Mouse (Mus musculus) thymus, postnatal 10 days (tissue): Measurements from ENCODE around the gene Mrtfb.

ENCODE experiments used
- DNase-seq, 2 experiments: peaks; one replicate each; pipeline ENCODE4 v3.0.0; 2021; ENCODE audit warnings: low spot score in 2 of 2

Gene Mrtfb

DNA sequence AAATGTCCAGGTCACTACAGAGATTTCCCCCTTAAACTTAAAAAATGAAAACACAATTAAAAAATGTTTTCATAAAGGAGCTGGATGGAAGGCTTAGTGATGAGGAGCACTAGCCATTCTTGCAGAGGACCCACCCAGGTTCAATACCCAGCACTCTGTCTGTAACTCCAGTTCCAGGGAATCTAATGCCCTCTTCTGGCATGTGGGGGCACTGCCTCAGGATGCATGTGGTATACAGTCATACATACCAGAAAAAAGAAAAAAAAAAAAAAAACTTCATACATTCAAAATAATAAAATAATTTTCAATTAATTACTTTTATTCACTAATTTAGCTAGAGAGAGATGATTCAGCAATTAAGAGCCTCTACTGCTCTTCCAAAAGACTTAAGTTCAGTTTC is 95.0 kb downstream of the Mrtfb start:
- no peak for DNase-seq

DNA sequence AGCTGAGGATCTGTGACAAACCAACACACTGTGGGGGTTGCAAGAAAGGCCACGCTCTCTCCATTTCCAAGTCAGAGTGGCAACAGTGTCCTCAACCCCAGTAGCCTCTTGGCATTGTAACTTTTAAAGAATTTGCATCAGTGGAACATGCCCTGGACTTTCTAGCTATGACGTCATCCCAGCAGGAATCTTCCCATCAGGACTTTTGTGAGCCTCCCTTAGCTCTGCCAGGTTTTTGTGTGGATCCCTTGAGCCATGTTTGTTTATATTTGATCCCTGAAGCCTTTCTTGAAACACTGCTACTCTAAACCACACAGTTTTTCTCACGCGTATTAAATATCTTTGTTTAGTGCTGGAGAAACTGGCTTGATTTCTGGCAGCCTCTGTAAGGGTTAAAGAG is 97.6 kb downstream of the Mrtfb start:
- DNase-seq, result no peak

GRCm38 (mm10) chr16:13354431-13354830 is 98.2 kb downstream of the Mrtfb start:
- DNase-seq, result no peak

GRCm38 (mm10) chr16:13357806-13358679 is 101.8 kb downstream of the Mrtfb start:
- DNase-seq, result no peak

GRCm38 (mm10) chr16:13358741-13359140 is 102.5 kb downstream of the Mrtfb start:
- no peak for DNase-seq

DNA sequence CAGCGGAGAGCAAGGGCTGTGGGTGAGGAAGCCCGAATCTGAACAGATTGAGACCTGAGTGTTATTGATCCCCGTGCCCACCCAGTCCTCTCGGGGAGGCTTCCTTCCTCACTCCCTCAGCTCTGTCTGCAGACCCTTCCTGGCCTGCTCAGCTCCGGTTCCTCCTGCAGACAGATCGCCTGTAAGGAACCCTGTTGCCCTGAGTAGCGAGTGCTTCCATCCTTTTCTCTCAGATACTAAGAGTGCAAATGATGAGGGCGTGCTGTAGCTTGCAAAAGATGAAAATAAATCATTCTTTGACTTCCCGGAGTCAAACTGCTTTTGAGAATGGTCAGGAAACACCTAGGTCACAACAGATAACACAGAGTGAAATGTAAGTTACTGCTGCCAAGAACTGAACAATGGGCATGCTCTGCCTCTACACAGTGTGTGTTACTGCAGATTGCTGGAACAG is 103.2 kb downstream of the Mrtfb start:
- no peak for DNase-seq

GRCm38 (mm10) chr16:13360208-13360607 is 103.9 kb downstream of the Mrtfb start:
- no peak for DNase-seq

DNA sequence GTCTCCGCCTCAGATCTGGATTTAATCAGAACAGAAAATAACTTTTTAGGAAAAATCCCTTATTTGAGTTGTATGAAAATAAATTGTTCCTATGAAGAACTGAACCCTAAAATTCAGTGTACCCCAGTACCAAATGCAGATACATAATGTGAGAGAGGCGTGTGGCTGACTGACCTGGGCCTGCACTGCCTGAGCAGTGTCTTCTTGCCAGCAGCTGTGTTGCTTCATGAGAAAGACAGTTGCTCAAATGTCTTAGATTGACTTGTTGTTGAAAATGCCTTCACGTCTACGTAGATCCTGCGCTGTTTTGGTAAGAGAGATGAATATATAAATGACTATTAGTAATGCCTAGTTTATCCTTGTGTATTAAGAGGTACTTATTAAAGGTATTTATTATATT is 104.6 kb downstream of the Mrtfb start:
- no peak for DNase-seq

- DNase-seq, result no peak
Measured at GRCm38 (mm10) chr16:13363141-13363540, 106.9 kb downstream of the Mrtfb start.

- no peak for DNase-seq
Measured at GRCm38 (mm10) chr16:13364145-13364544, 107.9 kb downstream of the Mrtfb start.

DNA sequence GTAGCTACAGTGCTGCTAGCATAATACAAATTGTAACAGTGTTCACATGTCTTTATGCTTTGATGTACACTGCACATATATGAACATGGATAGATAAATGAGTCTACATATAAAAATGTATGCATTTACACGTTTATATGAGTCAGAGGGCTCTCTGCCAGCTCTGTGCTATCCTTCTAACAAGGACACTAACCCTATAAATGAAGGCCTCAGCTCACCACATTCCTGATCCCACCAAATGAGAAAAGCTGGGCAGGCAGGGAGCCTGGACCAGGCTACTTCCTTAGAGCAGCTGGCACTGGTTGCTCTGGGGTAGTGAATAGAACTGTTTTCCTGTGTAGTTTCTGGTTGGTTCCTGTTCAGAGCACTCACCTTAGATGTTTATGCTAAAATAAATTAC is 110.0 kb downstream of the Mrtfb start:
- DNase-seq, result no peak

GRCm38 (mm10) chr16:13366802-13367465 is 110.7 kb downstream of the Mrtfb start:
- DNase-seq, result no peak

DNA sequence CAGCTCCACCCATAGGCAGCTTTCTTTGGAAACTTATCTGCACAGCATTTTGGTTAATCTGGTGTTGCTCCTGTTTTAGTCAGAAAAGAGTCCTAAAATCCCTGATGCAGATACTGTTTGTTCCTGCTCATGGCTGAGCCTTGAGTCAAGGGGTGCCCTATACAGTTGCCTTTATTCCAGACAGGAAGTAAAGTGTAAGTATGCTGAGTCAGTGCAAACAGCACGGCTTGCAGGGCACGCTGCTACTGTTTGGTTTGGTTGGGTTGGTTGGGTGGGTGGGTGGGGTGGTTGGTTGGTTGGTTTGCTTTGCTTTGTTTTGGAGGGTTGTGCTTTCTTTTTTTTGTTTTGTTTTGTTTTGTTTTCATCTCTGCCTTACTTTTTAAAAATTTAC is 111.2 kb downstream of the Mrtfb start:
- DNase-seq, result no peak

DNA sequence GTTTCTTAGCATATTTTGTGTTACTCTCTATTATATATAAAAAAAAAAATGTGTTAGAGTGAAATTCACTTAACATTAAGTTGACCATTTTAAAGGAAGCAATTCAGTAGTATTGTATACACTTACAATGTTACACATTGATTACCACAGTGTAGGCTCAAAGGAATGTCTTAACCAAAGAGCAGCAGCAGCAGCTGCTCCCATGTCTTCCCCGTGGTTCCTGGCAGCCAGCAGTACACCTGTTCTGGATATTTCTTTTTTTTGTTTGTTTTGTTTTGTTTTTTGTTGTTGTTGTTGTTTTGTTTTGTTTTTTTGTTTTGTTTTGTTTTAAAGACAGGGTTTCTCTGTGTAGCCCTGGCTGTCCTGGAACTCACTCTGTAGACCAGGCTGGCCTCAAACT is 112.4 kb downstream of the Mrtfb start:
- no peak for DNase-seq

GRCm38 (mm10) chr16:13371740-13372287 is 115.5 kb downstream of the Mrtfb start:
- no peak for DNase-seq

- no peak for DNase-seq
Measured at GRCm38 (mm10) chr16:13372899-13373533, 116.7 kb downstream of the Mrtfb start.

GRCm38 (mm10) chr16:13376947-13377486 is 120.7 kb downstream of the Mrtfb start:
- no peak for DNase-seq

DNA sequence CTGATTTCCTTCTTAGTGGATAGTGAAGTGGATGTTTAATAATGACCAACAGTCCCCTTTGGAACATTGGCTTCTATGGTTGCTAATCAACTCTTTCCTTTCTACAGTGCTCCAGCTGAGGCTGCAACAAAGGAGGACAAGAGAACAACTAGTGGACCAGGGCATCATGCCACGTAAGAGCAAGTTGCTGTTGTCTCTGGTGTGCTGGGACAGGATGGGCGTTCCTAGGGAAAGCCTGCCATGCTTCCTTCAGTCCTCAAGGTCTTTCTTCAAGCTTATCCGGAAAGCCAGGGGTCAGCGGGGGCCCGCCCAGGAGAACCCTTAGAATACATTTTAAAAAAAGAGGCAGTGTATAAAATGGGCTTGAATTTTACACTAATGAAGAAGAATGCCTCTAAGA is 121.9 kb downstream of the Mrtfb start:
- DNase-seq, result no peak

- no peak for DNase-seq
Measured at GRCm38 (mm10) chr16:13379865-13380264, 123.6 kb downstream of the Mrtfb start.

- no peak for DNase-seq
Measured at GRCm38 (mm10) chr16:13381771-13382170, 125.5 kb downstream of the Mrtfb start.

- DNase-seq, result no peak
Measured at GRCm38 (mm10) chr16:13387306-13387705, 131.0 kb downstream of the Mrtfb start.

DNA sequence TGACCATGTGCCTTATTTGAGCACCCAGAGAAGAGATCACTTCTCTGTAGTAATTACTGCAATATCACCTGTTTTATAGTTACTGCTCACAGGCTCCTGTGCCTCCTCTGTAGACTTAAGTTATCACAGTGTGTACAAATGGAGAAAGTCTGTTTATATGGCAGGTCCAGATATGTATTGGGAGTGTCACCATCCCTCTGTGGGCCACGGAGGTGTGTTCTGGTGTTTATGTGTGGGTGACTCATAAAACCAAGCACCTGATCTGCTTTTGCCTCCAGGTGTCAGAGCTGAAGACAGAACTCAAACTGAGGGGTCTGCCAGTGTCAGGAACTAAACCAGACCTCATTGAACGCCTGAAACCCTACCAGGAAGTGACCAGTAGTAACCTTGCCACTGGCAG is 144.1 kb downstream of the Mrtfb start:
- DNase-seq, result no peak
